Comparison of ENCODE assay signal across 7 mouse cellular contexts in the genomic region with DNA sequence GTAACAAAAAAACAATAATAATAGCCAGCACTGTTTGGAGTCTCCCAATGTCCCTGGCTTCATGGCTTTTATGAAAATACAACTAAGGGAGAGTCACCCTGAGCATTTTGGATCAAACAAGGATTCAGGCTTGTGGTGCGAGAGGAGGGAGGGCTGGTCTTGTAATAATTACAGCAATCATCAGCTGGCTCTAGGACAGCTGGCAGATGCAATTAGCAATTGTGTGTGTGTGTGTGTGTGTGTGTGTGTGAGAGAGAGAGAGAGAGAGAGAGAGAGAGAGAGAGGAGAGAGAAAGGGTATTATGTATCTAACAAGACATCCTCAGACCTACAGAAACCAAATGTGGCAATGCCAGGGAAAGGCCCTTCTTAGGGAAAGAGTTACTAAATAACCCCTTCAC. TPM values are rescaled to one million over a fixed set of nuclear protein-coding genes. Genes with fewer than 3 reads are reported as not detected.
DNase-seq lines count a peak whose midpoint lies in the region; ATAC-seq and TF ChIP-seq lines count a peak whose summit lies in the region.

No protein-coding gene starts in this region.

- H3K27me3 ChIP-seq in spleen, adult 2 months (ENCODE audit: control insufficient read depth, insufficient read depth, low read length): no peaks in the 10 kb centered on the region
- no peaks in the 10 kb centered on the region for H3K27me3 ChIP-seq in heart, embryonic 13.5 days (replicated peaks)
- H3K27me3 ChIP-seq in liver, embryonic 15.5 days: 0 out of 2 replicates have a peak, but pooled peaks cover 3% of the 10 kb centered on the region
- H3K27me3 ChIP-seq in stomach, postnatal 0 days (ENCODE audit: control insufficient read depth, insufficient read depth, low read length): no peaks in the 10 kb centered on the region

- TF ChIP-seq EP300 in stomach, postnatal 0 days (optimal IDR thresholded peaks at IDR 0.05): no peak

- peaks cover 9% of the 10 kb centered on the region; the same call in 1 of the 2 replicates for H3K4me1 ChIP-seq in spleen, adult 2 months (ENCODE audit: control insufficient read depth, insufficient read depth, insufficient read length)
- H3K4me1 ChIP-seq in heart, embryonic 13.5 days: peaks cover 62% of the 10 kb centered on the region
- peaks cover 48% of the 10 kb centered on the region for H3K4me1 ChIP-seq in liver, embryonic 15.5 days (replicated peaks)
- peaks cover 6% of the 10 kb centered on the region; the same call in 1 of the 2 replicates for H3K4me1 ChIP-seq in stomach, postnatal 0 days (replicated peaks; ENCODE audit: control insufficient read depth, insufficient read depth)

- H3K36me3 ChIP-seq in spleen, adult 2 months (ENCODE audit: control insufficient read depth, insufficient read depth, low read length): no peaks in the 10 kb centered on the region
- H3K36me3 ChIP-seq in heart, embryonic 13.5 days: no peaks in the 10 kb centered on the region
- H3K36me3 ChIP-seq in liver, embryonic 15.5 days (replicated peaks): no peaks in the 10 kb centered on the region
- H3K36me3 ChIP-seq in stomach, postnatal 0 days (ENCODE audit: control insufficient read depth, insufficient read depth, low read length): no peaks in the 10 kb centered on the region

- ATAC-seq in heart, embryonic 13.5 days (ENCODE audit: extremely low read depth, insufficient number of reproducible peaks, low FRiP score, low TSS enrichment): no peak
- no peak for ATAC-seq in liver, embryonic 15.5 days (ENCODE audit: insufficient read depth)
- no peak for ATAC-seq in stomach, postnatal 0 days (ENCODE audit: low FRiP score, low TSS enrichment)
- ATAC-seq in cerebellum, adult (ENCODE audit: insufficient number of reproducible peaks, low FRiP score, low TSS enrichment): no peak

- H3K4me2 ChIP-seq in heart, embryonic 13.5 days: peak overlapping the region; percentile 85
- H3K4me2 ChIP-seq in liver, embryonic 15.5 days: peak overlapping the region; percentile 98
- H3K4me2 ChIP-seq in stomach, postnatal 0 days (replicated peaks; ENCODE audit: low read depth): peak overlapping the region; percentile 77

- WGBS in spleen, adult 2 months: 93% methylated on average over 1 of the region's 1 CpGs
- 58% methylated on average over 1 of the region's 1 CpGs for WGBS in heart, embryonic 13.5 days
- 61% methylated on average over 1 of the region's 1 CpGs for whole genome bisulfite sequencing in liver, embryonic 15.5 days (ENCODE audit: insufficient replicate concordance)
- WGBS in stomach, postnatal 0 days: 33% methylated on average over 1 of the region's 1 CpGs

- peak overlapping the region; percentile 96 for H3K9ac ChIP-seq in heart, embryonic 13.5 days
- H3K9ac ChIP-seq in liver, embryonic 15.5 days: no peak overlapping the region
- peak overlapping the region; percentile 88; the same call in 1 of the 2 replicates for H3K9ac ChIP-seq in stomach, postnatal 0 days (ENCODE audit: low read length)

- no peak overlapping the region for H3K27ac ChIP-seq in spleen, adult 2 months (ENCODE audit: insufficient read depth, low read length)
- H3K27ac ChIP-seq in heart, embryonic 13.5 days (replicated peaks): no peak overlapping the region
- H3K27ac ChIP-seq in liver, embryonic 15.5 days (replicated peaks): no peak overlapping the region
- no peak overlapping the region for H3K27ac ChIP-seq in stomach, postnatal 0 days (replicated peaks)

- H3K4me3 ChIP-seq in spleen, adult 2 months (ENCODE audit: extremely low read depth, insufficient read depth, insufficient read length): 0 out of 2 replicates have a peak overlapping the region, but pooled peaks have one; percentile 72
- peak overlapping the region; percentile 85 for H3K4me3 ChIP-seq in heart, embryonic 13.5 days
- peak overlapping the region; percentile 89 for H3K4me3 ChIP-seq in liver, embryonic 15.5 days (replicated peaks)
- H3K4me3 ChIP-seq in stomach, postnatal 0 days (ENCODE audit: low read depth, low read length): peak overlapping the region; percentile 94

- TF ChIP-seq CTCF in spleen, adult 2 months (IDR thresholded peaks at IDR 0.05; ENCODE audit: extremely low read depth, insufficient read depth, insufficient read length, insufficient replicate concordance): no peak
- TF ChIP-seq CTCF in stomach, postnatal 0 days (IDR thresholded peaks at IDR 0.05; ENCODE audit: low read depth): no peak

- no peak for TF ChIP-seq POLR2A in spleen, adult 2 months (IDR thresholded peaks at IDR 0.05; ENCODE audit: low read depth, low read length)

- H3K9me3 ChIP-seq in heart, embryonic 13.5 days: no peaks in the 10 kb centered on the region
- H3K9me3 ChIP-seq in liver, embryonic 15.5 days (replicated peaks): no peaks in the 10 kb centered on the region
- no peaks in the 10 kb centered on the region for H3K9me3 ChIP-seq in stomach, postnatal 0 days (ENCODE audit: control insufficient read depth, low read length)

- no peak for DNase-seq in spleen, adult 2 months (ENCODE audit: low read depth in 1 of 2, low spot score in 2 of 2)
- DNase-seq in spleen, postnatal 36 days (ENCODE audit: low spot score in 2 of 2): no peak
- no peak for DNase-seq in stomach, postnatal 0 days (ENCODE audit: low spot score)
- no peak for DNase-seq in adrenal gland, postnatal 36 days

RNA-seq across cellular contexts. Expression of a gene that starts 1.5 kb away (rescaled TPM):
- 14.5 and 25.0 TPM in 2 replicates for polyA plus RNA-seq in spleen, adult 2 months (2012; rRNA removed)
- polyA plus RNA-seq in heart, embryonic 13.5 days (2015; fragmentation: Nextera tagmentation; extraction: Ambion mirVana): 2.2 and 2.4 TPM in 2 replicates
- polyA plus RNA-seq in liver, embryonic 15.5 days (2015; fragmentation: Nextera tagmentation; extraction: Ambion mirVana): 2.1 and 3.0 TPM in 2 replicates
- polyA plus RNA-seq in stomach, postnatal 0 days (2015; fragmentation: Nextera tagmentation; extraction: Ambion mirVana): 0.67 and 0.94 TPM in 2 replicates
- total RNA-seq in adrenal gland, postnatal 36 days (2021): 10 to 100 TPM in 1 of 2 experiments, 1 to 10 TPM in 1; 9.1 to 10.0 TPM
